Mouse (Mus musculus) bone marrow, adult 2 months (tissue): Measurements from ENCODE around the gene Lamb1. TPM values are rescaled to one million over a fixed set of nuclear protein-coding genes. Genes with fewer than 3 reads are reported as not detected.

Experiments
- H3K27ac ChIP-seq: fragments of 200-500 bp; 2 replicates; pipeline ENCODE4 v1.5.1; 2012; ENCODE audit warnings: low read depth, mild to moderate bottlenecking, control low read depth, inconsistent platforms, low read length; ENCODE audit not compliant: control insufficient read depth, poor library complexity, insufficient read depth
- H3K4me1 ChIP-seq: fragments of 200-500 bp; 2 replicates; pipeline ENCODE4 v1.6.1; 2011; ENCODE audit warnings: low read length; ENCODE audit not compliant: control insufficient read depth, insufficient read depth
- H3K4me3 ChIP-seq: fragments of 200-500 bp; replicated peaks from 2 replicates; pipeline ENCODE3; 2011; ENCODE audit warnings: mild to moderate bottlenecking, low read depth, low read length, control low read depth; ENCODE audit not compliant: control insufficient read depth
- CTCF ChIP-seq: fragments of 200-500 bp; IDR thresholded peaks from 2 replicates; pipeline ENCODE4 v1.5.1; 2011; ENCODE audit warnings: low read length, control low read depth; ENCODE audit not compliant: control insufficient read depth, insufficient read depth
- POLR2A ChIP-seq: fragments of 200-500 bp; IDR thresholded peaks from 2 replicates; pipeline ENCODE4 v1.6.1; 2011; ENCODE audit warnings: low read depth, mild to moderate bottlenecking, control low read depth, low read length, borderline replicate concordance; ENCODE audit not compliant: control insufficient read depth
- WGBS: fragments of 180-500 bp; shearing (Covaris S2); methylation state at CpG from one replicate; pipeline ENCODE4 v1.1.7; 2018; 5-methylcytosine and 5-hydroxymethylcytosine counted together
- polyA plus RNA-seq: library from polyadenylated mRNA; stranded (reverse); fragments of >200 nt; gene quantifications from 2 replicates; pipeline ENCODE4 v1.2.4, GENCODE M21; 2011; ENCODE audit warnings: low replicate concordance; ENCODE audit not compliant: missing spikeins, insufficient read depth, insufficient read length

The Lamb1 gene
- polyA plus RNA-seq, 1 experiment = 4.8 TPM

DNA sequence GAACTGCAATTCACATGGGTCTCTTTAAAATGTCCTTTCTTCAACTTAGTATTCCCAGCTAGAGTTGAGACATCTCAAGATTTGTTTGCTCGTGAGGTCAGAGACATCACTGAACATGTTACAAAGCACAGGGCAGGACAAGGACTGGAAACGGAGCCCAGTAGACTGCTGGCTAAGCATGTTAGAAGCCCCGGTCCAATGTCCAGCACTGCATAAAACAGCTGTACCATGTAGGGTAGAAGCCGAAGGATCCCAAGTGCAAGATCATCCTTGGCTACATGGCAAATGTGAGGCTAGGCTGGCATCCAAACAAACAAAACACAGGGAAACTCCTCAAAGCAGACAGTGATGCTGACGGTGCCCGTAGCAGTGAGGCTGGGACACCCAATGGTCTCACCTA, 30.0 kb upstream of the Lamb1 start:
- TF ChIP-seq CTCF (no peak), POLR2A (no peak)
- no peak overlapping the region for H3K4me3 ChIP-seq
- WGBS = 88% methylated on average over 6 of the region's 6 CpGs
- H3K4me1 ChIP-seq = no peaks in the 10 kb centered on the region
- no peak overlapping the region for H3K27ac ChIP-seq

DNA sequence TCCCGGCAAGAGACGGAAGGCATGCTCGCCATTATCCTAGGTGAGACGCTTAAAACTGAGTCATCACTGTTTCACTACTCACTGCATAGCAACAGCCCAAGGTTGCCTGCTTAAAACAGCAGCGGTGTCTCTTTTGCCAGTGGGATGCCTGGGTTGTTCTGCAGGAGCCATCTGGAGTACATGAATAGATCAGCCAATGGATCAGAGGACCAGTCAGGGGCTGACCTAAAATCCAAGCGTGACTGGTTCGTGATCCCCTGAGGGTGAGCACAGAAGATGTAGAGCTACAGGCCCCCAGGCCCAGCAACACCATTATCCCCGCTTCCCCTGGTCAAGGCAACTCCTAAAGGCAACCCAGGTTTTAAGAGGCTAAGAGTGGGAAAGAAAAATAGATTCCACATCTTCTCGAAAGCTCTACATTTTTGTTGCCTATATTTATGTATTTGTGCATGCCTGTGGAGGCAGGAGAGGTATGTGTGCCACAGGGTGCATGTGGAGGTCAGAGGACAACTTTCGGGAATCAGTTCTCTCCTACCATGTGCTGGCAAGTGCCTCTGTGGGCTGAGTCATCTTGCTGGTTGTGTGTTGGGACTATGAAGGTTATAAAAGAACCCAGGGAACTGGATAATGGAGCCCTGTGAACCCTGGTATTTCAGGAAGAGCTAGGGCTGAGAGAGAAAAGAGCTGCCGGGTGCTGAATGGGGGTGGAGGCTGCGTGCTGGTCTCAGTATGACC, 28.0 kb upstream of the Lamb1 start:
- no peak overlapping the region for H3K27ac ChIP-seq
- no peak overlapping the region for H3K4me3 ChIP-seq
- no peak for TF ChIP-seq CTCF
- no peak for TF ChIP-seq POLR2A
- 73% methylated on average over 12 of the region's 12 CpGs for WGBS
- no peaks in the 10 kb centered on the region for H3K4me1 ChIP-seq

DNA sequence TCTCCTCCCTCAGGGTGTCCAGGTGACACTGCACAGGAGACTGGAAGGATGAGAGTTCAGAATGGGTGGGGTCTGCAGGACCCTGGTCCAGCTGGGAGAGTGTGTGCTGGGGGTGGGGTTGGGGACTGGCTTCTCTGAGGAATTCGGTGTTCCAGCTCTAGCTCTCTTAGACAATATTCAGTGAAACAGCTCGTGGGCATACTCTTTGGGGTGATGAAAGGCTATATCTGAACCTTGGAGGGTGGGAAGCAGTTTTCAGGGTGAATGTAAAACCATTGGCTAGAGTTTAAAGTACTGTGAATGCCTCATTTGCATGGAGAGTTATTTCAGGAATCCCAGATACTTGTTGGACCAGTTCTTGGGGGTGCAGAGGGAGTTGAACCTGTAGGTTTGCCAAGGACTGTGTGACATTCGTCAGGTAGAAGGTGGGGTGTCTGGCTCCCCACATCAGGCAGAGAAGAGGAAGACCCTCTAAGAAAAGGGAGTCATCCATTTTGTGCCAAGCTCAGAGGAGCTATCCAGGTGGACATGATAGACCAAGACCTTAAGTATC, 25.9 kb upstream of the Lamb1 start:
- no peak overlapping the region for H3K4me3 ChIP-seq
- no peak overlapping the region for H3K27ac ChIP-seq
- TF ChIP-seq CTCF = no peak
- no peak for TF ChIP-seq POLR2A
- H3K4me1 ChIP-seq = no peaks in the 10 kb centered on the region
- 74% methylated on average over 3 of the region's 3 CpGs for WGBS

DNA sequence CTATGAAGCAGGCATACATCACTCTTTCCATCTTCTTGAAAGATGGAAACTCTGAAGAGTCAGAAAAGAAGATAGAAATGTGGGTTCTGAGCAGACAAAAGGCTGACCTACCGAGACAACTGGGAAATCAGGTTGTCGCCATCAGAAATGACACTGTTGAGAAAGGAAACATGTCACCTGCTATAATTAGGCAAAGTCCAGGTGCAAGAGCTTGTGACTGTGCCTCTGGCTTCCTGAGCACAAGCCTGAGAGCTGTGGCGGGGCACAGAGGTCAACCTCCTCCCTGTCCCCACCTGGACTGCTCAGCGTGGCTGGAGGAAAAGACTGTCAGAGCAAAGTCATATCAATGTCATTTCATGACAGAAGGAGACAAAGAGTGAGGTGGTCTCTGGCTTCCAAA, 25.2 kb upstream of the Lamb1 start:
- 68% methylated on average over 4 of the region's 4 CpGs for WGBS
- no peak overlapping the region for H3K27ac ChIP-seq
- H3K4me1 ChIP-seq = no peaks in the 10 kb centered on the region
- no peak for TF ChIP-seq POLR2A
- no peak for TF ChIP-seq CTCF
- H3K4me3 ChIP-seq = no peak overlapping the region

DNA sequence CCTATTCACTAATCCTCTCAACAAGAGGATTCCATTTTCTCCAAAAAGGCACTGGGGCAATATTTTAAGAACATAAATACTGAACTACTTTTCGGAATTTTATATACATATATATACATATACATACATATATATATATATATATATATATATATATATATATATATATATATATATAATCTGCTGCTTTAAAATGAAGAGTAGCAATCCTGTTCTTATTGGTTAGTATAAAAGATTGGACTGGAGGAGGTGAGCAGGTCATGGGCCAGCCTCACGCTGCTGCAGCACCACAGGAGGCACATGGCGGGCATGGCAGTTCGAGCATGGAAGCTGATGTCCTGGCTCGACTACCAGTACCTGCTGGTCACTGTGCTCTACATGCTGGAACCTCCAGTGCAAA, 24.6 kb upstream of the Lamb1 start, which contains the start of gene Gm6993:
Gene Gm6993 (plus strand): TSS at position 301 of the 400 bp plus-strand sequence.
- WGBS = 76% methylated on average over 5 of the region's 5 CpGs
- TF ChIP-seq CTCF (no peak), POLR2A (no peak)
- H3K4me3 ChIP-seq = no peak within 1 kb of the TSS

DNA sequence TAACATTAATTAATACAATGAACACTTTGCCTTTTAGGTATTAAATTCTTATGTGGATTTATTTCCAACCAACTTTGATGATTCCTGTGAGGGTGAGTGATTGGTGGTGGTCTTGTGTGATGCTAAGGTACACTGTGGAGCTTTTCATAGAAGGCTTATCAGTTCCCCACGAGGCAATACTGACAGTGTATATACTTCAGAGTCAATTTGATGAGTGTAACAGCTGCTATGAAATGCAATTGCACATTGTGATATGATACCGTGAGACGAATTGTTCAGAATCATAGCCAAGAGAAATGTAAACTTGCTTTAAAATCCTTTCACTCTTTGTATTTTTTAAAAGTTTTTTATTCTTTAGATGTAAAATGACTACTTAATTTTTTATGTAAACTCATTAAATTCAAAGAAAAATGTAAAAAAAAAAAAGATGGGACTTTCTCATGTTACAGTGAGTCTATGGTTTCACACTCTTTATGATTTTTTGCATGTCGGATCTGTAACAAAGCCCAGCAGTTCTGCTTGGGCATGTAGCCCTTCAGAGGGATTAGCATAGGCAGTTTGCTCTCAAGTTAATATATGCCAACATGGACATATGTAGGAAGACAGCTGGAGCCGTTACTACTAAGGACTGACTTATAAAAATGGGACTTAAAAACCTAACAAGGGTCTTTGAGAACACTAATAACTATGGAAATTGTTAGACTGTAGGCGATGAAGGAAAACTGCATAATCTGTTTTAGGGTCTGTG, 23.3 kb upstream of the Lamb1 start:
- no peak for TF ChIP-seq POLR2A
- no peak for TF ChIP-seq CTCF
- Histone ChIP-seq H3K4me1 (no peaks in the 10 kb centered on the region; the same call in 1 of the 2 replicates), H3K27ac (no peak overlapping the region), H3K4me3 (no peak overlapping the region)
- WGBS = 72% methylated on average over 6 of the region's 6 CpGs

More for the DNA sequence above, 24.6 kb upstream of the Lamb1 start, which contains the start of gene Gm6993:
- no peaks in the 10 kb centered on the region for H3K4me1 ChIP-seq
- H3K27ac ChIP-seq = no peak within 1 kb of the TSS; the same call in 1 of the 2 replicates

DNA sequence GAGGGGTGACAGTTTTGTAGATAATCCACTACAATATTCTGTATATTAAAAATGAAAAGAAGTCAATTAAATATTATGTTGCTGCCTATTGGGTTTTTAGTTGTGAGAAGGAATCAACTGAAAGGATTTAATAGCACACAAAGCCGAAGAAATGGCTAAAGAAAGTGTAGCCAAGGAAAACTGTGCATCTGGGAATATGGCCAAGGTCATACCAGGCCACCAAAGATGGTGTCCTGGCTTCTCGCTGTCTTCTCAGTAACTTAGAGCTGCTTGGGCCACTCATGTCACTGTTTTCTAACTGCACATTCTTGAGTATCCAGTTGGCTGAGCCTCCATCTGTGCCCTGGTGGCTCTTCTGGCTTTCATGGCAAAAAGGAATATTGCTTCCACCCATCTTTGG, 21.0 kb upstream of the Lamb1 start:
- Histone ChIP-seq H3K27ac (no peak overlapping the region), H3K4me3 (no peak overlapping the region), H3K4me1 (no peaks in the 10 kb centered on the region; the same call in 1 of the 2 replicates)
- WGBS = 71% methylated on average over 2 of the region's 2 CpGs
- TF ChIP-seq POLR2A (no peak), CTCF (no peak)

DNA sequence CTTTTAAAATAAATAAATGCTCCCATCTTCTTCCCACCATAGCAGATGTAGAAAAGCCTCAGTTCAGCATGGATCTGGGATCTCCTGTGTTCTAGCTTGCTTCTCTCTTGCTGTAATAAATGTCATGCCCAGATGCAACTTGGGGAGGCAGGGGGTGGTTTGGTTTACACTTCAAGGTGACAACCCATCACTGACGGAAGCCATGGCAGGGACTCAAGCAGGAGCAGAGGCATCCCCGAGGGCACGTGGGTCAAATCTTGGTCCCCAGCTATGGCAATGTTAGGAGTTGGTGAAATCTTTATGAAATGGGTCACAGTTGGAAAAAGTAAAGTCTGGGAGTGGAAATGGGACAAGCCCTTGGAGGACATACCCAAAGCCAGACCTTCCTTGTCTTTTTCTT, 20.3 kb upstream of the Lamb1 start:
- no peaks in the 10 kb centered on the region; the same call in 1 of the 2 replicates for H3K4me1 ChIP-seq
- TF ChIP-seq POLR2A = no peak
- TF ChIP-seq CTCF = no peak
- no peak overlapping the region for H3K27ac ChIP-seq
- H3K4me3 ChIP-seq = no peak overlapping the region
- 77% methylated on average over 3 of the region's 3 CpGs for WGBS
